Mouse (Mus musculus) embryo, embryonic 11.5 days (tissue): ENCODE data around the gene Gm45062.

Source experiments
- DNase-seq: peaks from one replicate; pipeline ENCODE4 v3.0.0-alpha.2; 2012; ENCODE audit warnings: low read depth, low spot score

Gm45062 gene

GRCm38 (mm10) chr6:8259004-8259666 is at the start of gene Gm45062, which contains the start of the genes Rpa3 and Umad1:
Gene Gm45062 (plus strand): TSS chr6:8259450.
Gene Rpa3 (minus strand): TSS chr6:8259173.
Gene Umad1 (plus strand): TSS chr6:8259288.
- DNase-seq: peak; percentile 95

- no peak for DNase-seq
Measured at GRCm38 (mm10) chr6:8209866-8210186, 49.4 kb upstream of the Gm45062 start.

GRCm38 (mm10) chr6:8210661-8211060 is 48.6 kb upstream of the Gm45062 start:
- no peak for DNase-seq

- DNase-seq: no peak
Measured at GRCm38 (mm10) chr6:8227035-8227434, 32.2 kb upstream of the Gm45062 start.

- DNase-seq: no peak
Measured at GRCm38 (mm10) chr6:8228596-8228995, 30.7 kb upstream of the Gm45062 start.

- DNase-seq: no peak
Measured at GRCm38 (mm10) chr6:8258316-8258715, 934 bp upstream of the Gm45062 start.

GRCm38 (mm10) chr6:8259667-8260044 is 406 bp downstream of the Gm45062 start:
- DNase-seq: no peak

- DNase-seq: no peak
Measured at GRCm38 (mm10) chr6:8271047-8271446, 11.8 kb downstream of the Gm45062 start.

GRCm38 (mm10) chr6:8274387-8275054 is 15.3 kb downstream of the Gm45062 start:
- DNase-seq: peak; percentile 20

- DNase-seq: peak; percentile 24
Measured at GRCm38 (mm10) chr6:8275098-8275497, 15.8 kb downstream of the Gm45062 start.

GRCm38 (mm10) chr6:8276431-8276830 is 17.2 kb downstream of the Gm45062 start:
- DNase-seq: no peak

GRCm38 (mm10) chr6:8278426-8279002 is 19.3 kb downstream of the Gm45062 start:
- no peak for DNase-seq

- DNase-seq: no peak
Measured at GRCm38 (mm10) chr6:8283255-8283654, 24.0 kb downstream of the Gm45062 start.

GRCm38 (mm10) chr6:8285401-8285960 is 26.2 kb downstream of the Gm45062 start:
- no peak for DNase-seq

GRCm38 (mm10) chr6:8286146-8286545 is 26.9 kb downstream of the Gm45062 start:
- no peak for DNase-seq

- DNase-seq: no peak
Measured at GRCm38 (mm10) chr6:8288755-8289580, 29.7 kb downstream of the Gm45062 start.

GRCm38 (mm10) chr6:8294048-8294784 is 35.0 kb downstream of the Gm45062 start:
- no peak for DNase-seq

GRCm38 (mm10) chr6:8299066-8299863 is 40.0 kb downstream of the Gm45062 start:
- no peak for DNase-seq

GRCm38 (mm10) chr6:8307878-8308775 is 48.9 kb downstream of the Gm45062 start:
- DNase-seq: no peak
